Mouse (Mus musculus) heart, embryonic 12.5 days (tissue): ENCODE measurements at regions not wholly inside any gene's neighbourhood (a gene's known extent, or its start where the extent isn't known, plus 50 kb on each side); places are given as distances from the start of the nearest gene placed in this dataset.

Experiments used
- ATAC-seq: fragments of 200-750 bp; cut with Nextera tagmentation; 2 replicates; pipeline ENCODE4 v1.8.0; 2017; ENCODE audit warnings: moderate TSS enrichment, moderate library complexity; ENCODE audit not compliant: insufficient number of reproducible peaks, low FRiP score
- H3K27ac ChIP-seq: fragments of 300-500 bp; sonication (generic); 2 replicates; pipeline ENCODE4 v1.5.1; 2016; ENCODE audit warnings: mild to moderate bottlenecking, moderate library complexity; ENCODE audit not compliant: poor library complexity, severe bottlenecking
- H3K27me3 ChIP-seq: fragments of 300-500 bp; sonication (generic); replicated peaks from 2 replicates; pipeline ENCODE4 v1.6.1; 2016; ENCODE audit warnings: mild to moderate bottlenecking, moderate library complexity
- H3K36me3 ChIP-seq: fragments of 300-500 bp; sonication (generic); 2 replicates; pipeline ENCODE4 v1.6.1; 2016; ENCODE audit warnings: mild to moderate bottlenecking, moderate library complexity
- H3K4me1 ChIP-seq: fragments of 300-500 bp; sonication (generic); replicated peaks from 2 replicates; pipeline ENCODE4 v1.6.1; 2016; ENCODE audit warnings: mild to moderate bottlenecking
- H3K4me2 ChIP-seq: fragments of 300-500 bp; sonication (generic); 2 replicates; pipeline ENCODE4 v1.6.1; 2016; ENCODE audit warnings: mild to moderate bottlenecking, moderate library complexity
- H3K4me3 ChIP-seq: fragments of 300-500 bp; sonication (generic); 2 replicates; pipeline ENCODE4 v1.5.1; 2016; ENCODE audit warnings: mild to moderate bottlenecking
- H3K9ac ChIP-seq: fragments of 300-500 bp; sonication (generic); 2 replicates; pipeline ENCODE4 v1.6.1; 2016; ENCODE audit warnings: mild to moderate bottlenecking, moderate library complexity
- H3K9me3 ChIP-seq: fragments of 300-500 bp; sonication (generic); replicated peaks from 2 replicates; pipeline ENCODE4 v1.6.1; 2016; ENCODE audit warnings: mild to moderate bottlenecking, moderate library complexity
- WGBS: fragments of 180-500 bp; shearing (Covaris S2); methylation state at CpG from one replicate; pipeline ENCODE4 v1.1.7; 2016; 5-methylcytosine and 5-hydroxymethylcytosine counted together

DNA sequence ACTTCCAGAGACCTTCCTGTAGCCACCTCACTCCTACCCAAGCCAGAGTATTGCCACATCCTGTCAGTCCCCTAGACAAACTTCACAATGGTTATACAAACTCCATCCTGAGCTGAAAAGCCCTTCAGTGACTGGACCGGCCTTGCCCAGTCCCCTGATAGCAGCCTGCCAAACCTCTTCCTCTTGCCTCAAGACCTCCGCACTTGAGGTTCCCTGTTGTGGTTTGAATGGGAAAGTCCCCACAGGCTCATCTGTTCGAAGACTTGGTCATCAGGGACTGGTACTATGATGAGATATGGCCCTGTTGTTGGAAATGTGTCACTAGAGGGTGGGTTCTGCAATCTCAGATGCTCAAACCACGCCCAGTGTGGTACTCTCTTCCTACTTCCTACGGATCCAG, 65.4 kb downstream of the Irf2bpl start:
- 64% methylated on average over 5 of the region's 5 CpGs for WGBS
- ATAC-seq, result no peak
- Histone ChIP-seq H3K27me3 (no peaks in the 10 kb centered on the region), H3K27ac (peak overlapping the region; percentile 97), H3K9me3 (no peaks in the 10 kb centered on the region), H3K4me2 (no peak overlapping the region), H3K36me3 (no peaks in the 10 kb centered on the region), H3K4me3 (no peak overlapping the region), H3K9ac (peak overlapping the region; percentile 18; the same call in 1 of the 2 replicates), H3K4me1 (peaks cover 68% of the 10 kb centered on the region)

DNA sequence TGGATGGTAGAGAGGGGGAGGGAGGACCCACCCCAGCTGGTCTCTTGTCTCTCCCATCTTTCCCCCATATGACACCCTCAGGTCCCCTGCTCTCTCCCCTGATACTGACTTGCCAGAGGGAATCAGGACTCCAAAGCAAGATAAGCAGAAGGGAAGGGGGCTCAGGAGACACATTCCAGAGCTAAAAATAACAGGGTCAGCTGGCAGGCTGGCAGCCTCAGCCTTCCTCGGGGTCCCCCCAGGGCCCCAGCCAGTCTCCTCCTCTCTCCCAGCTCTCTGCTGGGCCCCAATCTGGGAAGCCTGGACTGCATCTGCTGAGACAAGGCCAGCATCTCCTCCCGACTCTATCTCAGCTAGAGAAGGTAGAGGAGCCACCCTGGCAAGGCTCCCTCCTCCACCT, 66.4 kb downstream of the Irf2bpl start:
- WGBS, result 3% methylated on average over 2 of the region's 2 CpGs
- Histone ChIP-seq H3K4me1 (peaks cover 58% of the 10 kb centered on the region), H3K27me3 (no peaks in the 10 kb centered on the region), H3K9ac (no peak overlapping the region), H3K4me3 (no peak overlapping the region), H3K27ac (peak overlapping the region; percentile 97), H3K9me3 (no peaks in the 10 kb centered on the region), H3K4me2 (peak overlapping the region; percentile 39), H3K36me3 (no peaks in the 10 kb centered on the region)
- peak; percentile 41 for ATAC-seq

DNA sequence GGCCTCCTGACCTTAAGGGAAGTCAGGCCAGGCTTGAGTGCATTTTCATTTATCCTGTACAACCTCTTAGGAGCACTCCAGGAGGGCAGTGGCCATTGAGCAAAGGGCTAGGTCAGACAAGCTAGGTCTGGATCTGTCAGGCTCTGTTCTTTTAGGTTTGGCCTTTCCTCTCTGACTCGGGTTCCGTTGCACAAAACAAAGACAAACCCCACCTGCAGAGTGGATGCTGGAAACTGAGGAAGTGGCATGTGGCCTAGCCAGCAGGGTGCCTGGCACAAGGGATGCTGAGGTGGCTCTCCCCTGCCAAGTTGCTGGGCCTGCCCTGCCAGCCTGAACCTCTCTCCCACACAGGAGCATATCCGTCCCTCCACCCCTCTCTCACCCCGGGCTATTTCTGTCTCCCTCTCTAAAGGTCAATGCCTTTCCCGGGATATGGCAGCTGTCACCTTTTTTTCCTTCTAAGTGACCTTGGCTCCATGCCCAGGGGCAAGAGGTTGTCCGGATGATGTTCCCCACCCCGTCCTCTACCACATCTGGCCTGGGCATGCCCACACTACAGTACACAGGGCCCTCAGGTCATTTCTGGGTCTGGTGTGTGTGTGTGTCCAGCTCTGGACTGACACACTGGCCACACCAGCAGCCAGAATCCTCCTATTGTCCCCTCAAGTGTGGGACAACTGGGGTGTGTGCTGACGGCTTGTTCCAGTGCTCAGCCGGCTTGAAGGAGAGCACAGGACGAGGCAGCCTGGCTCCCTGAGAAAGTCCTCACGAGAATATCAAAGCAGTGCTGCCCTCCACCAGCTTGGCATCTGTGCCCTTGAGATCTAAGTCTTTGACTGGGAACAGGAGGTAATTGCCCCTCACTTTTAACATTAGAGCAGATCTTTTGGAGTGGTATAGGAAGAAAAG, 67.6 kb downstream of the Irf2bpl start:
- 12% methylated on average over 11 of the region's 11 CpGs for WGBS
- no peaks in the 10 kb centered on the region for H3K27me3 ChIP-seq
- ATAC-seq, result peak; percentile 65
- H3K4me2 ChIP-seq, result peak overlapping the region; percentile 26; the same call in 1 of the 2 replicates
- no peak overlapping the region for H3K4me3 ChIP-seq
- no peaks in the 10 kb centered on the region for H3K36me3 ChIP-seq
- peak overlapping the region; percentile 97 for H3K27ac ChIP-seq
- H3K9ac ChIP-seq, result peak overlapping the region; percentile 42; the same call in 1 of the 2 replicates
- peaks cover 58% of the 10 kb centered on the region for H3K4me1 ChIP-seq
- H3K9me3 ChIP-seq, result no peaks in the 10 kb centered on the region

DNA sequence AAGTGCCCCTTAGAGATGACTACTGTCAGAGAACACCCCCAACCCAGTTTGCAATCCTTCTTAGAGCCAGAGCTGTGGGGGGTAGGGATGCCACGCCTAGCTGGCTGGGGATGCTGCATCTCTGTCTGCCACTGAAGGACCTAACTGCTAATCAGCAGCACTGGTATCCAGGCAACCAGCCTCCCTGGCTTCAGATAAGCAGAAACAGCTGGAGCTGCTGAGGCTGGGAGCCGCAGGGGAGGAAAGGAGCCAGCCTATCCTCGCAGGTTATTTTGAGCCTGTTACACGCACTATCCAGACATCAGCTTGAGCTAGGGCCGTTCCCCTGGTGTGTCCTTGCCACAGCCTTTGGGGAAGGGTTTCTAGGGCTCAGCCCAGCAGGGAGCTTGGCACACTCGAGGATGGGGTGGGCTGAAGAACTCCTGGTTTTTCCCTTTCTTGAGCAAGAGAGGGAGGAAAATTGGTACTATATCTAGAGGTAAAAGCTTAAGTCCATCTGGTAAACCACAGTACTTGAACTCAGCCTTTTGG, 68.4 kb downstream of the Irf2bpl start:
- no peaks in the 10 kb centered on the region for H3K9me3 ChIP-seq
- peak overlapping the region; percentile 97 for H3K27ac ChIP-seq
- no peak overlapping the region for H3K4me3 ChIP-seq
- WGBS, result 4% methylated on average over 6 of the region's 6 CpGs
- peak; percentile 51; the same call in 1 of the 2 replicates for ATAC-seq
- H3K4me1 ChIP-seq, result peaks cover 58% of the 10 kb centered on the region
- H3K27me3 ChIP-seq, result no peaks in the 10 kb centered on the region
- peak overlapping the region; percentile 26; the same call in 1 of the 2 replicates for H3K4me2 ChIP-seq
- no peaks in the 10 kb centered on the region for H3K36me3 ChIP-seq
- H3K9ac ChIP-seq, result peak overlapping the region; percentile 42; the same call in 1 of the 2 replicates

DNA sequence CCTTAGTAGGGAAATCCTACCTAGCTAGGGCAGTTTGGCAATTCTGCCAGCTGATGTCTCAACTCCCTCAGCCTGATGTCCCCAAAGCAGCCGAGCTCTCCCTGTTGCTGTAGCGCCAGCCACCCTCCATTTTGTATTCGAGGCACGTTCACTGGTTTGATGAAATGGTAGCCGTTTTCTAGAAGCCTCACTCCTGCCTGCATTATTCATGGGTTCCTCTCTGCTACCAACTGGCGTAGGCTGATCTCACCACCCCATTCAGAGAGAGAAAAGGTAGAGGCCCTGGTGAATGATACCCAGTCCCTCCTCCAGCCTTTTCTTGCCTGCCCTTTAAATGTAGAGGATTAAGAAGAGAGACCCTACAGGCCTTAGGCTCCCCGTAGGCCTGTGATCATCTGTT, 69.9 kb downstream of the Irf2bpl start:
- Histone ChIP-seq H3K9me3 (no peaks in the 10 kb centered on the region), H3K4me2 (no peak overlapping the region), H3K4me3 (no peak overlapping the region), H3K27ac (no peak overlapping the region), H3K36me3 (no peaks in the 10 kb centered on the region), H3K9ac (no peak overlapping the region), H3K4me1 (peaks cover 69% of the 10 kb centered on the region), H3K27me3 (no peaks in the 10 kb centered on the region)
- ATAC-seq, result no peak
- 85% methylated on average over 7 of the region's 7 CpGs for WGBS
